ENCODE assay signal across 31 mouse cellular contexts in the genomic region with DNA sequence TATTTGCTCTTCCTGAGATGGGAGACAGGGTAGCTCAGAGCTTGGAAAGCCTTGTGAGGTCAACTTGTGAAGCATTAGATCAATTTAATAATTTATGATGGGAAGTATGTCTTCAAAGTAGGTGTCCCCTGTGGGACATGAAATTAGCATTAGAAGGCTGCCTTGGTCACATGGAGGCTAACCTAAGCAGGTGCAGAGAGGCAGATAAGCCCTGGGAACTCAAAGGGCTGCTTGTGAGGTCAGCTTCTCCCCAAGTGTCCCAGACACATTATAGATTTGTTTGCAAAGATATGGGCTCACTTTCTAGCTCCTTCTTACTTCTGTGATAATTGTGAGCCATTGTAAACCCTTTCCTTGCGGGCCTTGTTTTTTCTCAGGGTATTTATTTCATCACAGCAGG.
DNase-seq lines count a peak whose midpoint lies in the region; ATAC-seq and TF ChIP-seq lines count a peak whose summit lies in the region.
"Had no signal": no experiment of that assay in that cellular context is flagged by ENCODE, and none has a peak within 500 bp of the region (broad histone marks: within the 10 kb centered on the region; RNA-seq: fewer than 3 reads in every experiment).

No protein-coding gene starts in this region.

- H3K9me3 ChIP-seq in midbrain, embryonic 13.5 days: no peaks in the 10 kb centered on the region
- no peaks in the 10 kb centered on the region for H3K9me3 ChIP-seq in midbrain, postnatal 0 days (ENCODE audit: low read length)
- no peaks in the 10 kb centered on the region for H3K9me3 ChIP-seq in G1E (replicated peaks)
- H3K9me3 ChIP-seq: embryonic facial prominence, embryonic 10.5 days; embryonic facial prominence, embryonic 13.5 days; forebrain, embryonic 12.5 days; heart, embryonic 10.5 days; heart, embryonic 13.5 days had no signal

- no peaks in the 10 kb centered on the region for H3K27me3 ChIP-seq in midbrain, embryonic 13.5 days
- H3K27me3 ChIP-seq in midbrain, postnatal 0 days (ENCODE audit: insufficient read depth, low read length): no peaks in the 10 kb centered on the region
- no peaks in the 10 kb centered on the region for H3K27me3 ChIP-seq in G1E (ENCODE audit: insufficient read depth, low read length)
- H3K27me3 ChIP-seq: embryonic facial prominence, embryonic 13.5 days; forebrain, embryonic 12.5 days; heart, embryonic 13.5 days; Patski had no signal

- no peak overlapping the region for H3K4me2 ChIP-seq in midbrain, embryonic 13.5 days (replicated peaks)
- no peak overlapping the region for H3K4me2 ChIP-seq in midbrain, postnatal 0 days (ENCODE audit: low read depth, low read length, poor library complexity, severe bottlenecking)
- H3K4me2 ChIP-seq: embryonic facial prominence, embryonic 13.5 days; forebrain, embryonic 12.5 days; heart, embryonic 13.5 days; hindbrain, embryonic 14.5 days had no signal

- TF ChIP-seq CTCF in midbrain, postnatal 0 days (IDR thresholded peaks at IDR 0.05): no peak
- no peak for TF ChIP-seq CTCF in G1E (IDR thresholded peaks at IDR 0.05; ENCODE audit: low read depth, low read length)

- WGBS in midbrain, embryonic 13.5 days: 26% methylated on average over 1 of the region's 1 CpGs
- 33% methylated on average over 1 of the region's 1 CpGs for WGBS in midbrain, postnatal 0 days

- intact Hi-C loops in gastrocnemius, postnatal 36 days (cut with DNase I): no loop called here

- no peak overlapping the region for H3K27ac ChIP-seq in midbrain, embryonic 13.5 days
- no peak overlapping the region for H3K27ac ChIP-seq in midbrain, postnatal 0 days (ENCODE audit: low read depth, low read length)
- H3K27ac ChIP-seq: embryonic facial prominence, embryonic 10.5 days; embryonic facial prominence, embryonic 13.5 days; forebrain, embryonic 12.5 days; gastrocnemius, adult 2 months; heart, adult 2 months; heart, embryonic 10.5 days; heart, embryonic 13.5 days; hindbrain, embryonic 14.5 days; hindbrain, postnatal 0 days had no signal

- DNase-seq in midbrain, postnatal 0 days (ENCODE audit: low spot score): no peak
- no peak for DNase-seq in G1E (ENCODE audit: low spot score)
- peak; percentile 35 for DNase-seq in retina, embryonic 14.5 days (ENCODE audit: low spot score)
- DNase-seq in gastrocnemius, postnatal 36 days: no peak
- DNase-seq in gastrocnemius, postnatal 4 days (ENCODE audit: low spot score in 2 of 2): no peak
- no peak for DNase-seq in lung, postnatal 36 days
- DNase-seq: adrenal gland, postnatal 10 days; adrenal gland, postnatal 36 days; cerebellum, adult 11 months; cerebellum, adult 2 months; cerebellum, adult 9-11 months; cerebellum, postnatal 25 days; embryo, embryonic 11 days; gastrocnemius, adult 2 months; gastrocnemius, postnatal 14 days; heart, adult 2 months; heart, postnatal 14 days; heart, postnatal 4 days had no signal

- H3K4me1 ChIP-seq in midbrain, embryonic 13.5 days (replicated peaks): peaks cover 6% of the 10 kb centered on the region; the same call in 1 of the 2 replicates
- H3K4me1 ChIP-seq in midbrain, postnatal 0 days (ENCODE audit: insufficient read depth, low read length): no peaks in the 10 kb centered on the region
- H3K4me1 ChIP-seq in G1E (ENCODE audit: insufficient read depth, low read depth, low read length): no peaks in the 10 kb centered on the region
- H3K4me1 ChIP-seq: embryonic facial prominence, embryonic 10.5 days; embryonic facial prominence, embryonic 13.5 days; forebrain, embryonic 12.5 days; heart, embryonic 10.5 days; heart, embryonic 13.5 days had no signal

- peak; percentile 56; the same call in 1 of the 2 replicates for ATAC-seq in midbrain, embryonic 13.5 days
- ATAC-seq in midbrain, postnatal 0 days (ENCODE audit: low FRiP score): no peak
- peak; percentile 15; the same call in 1 of the 2 replicates for ATAC-seq in G1E (ENCODE audit: extremely low read depth, insufficient number of reproducible peaks, low FRiP score, poor library complexity, severe bottlenecking)
- 0 out of 2 replicates have a peak, but pooled peaks have one; percentile 47 for ATAC-seq in common myeloid progenitor, adult 5-6 weeks (replicated peaks; ENCODE audit: low read depth, poor library complexity, severe bottlenecking)
- ATAC-seq: forebrain, embryonic 16.5 days; hindbrain, postnatal 0 days; inflammation-experienced regulatory T-cells, adult 6 months; Patski had no signal

- no peak overlapping the region for H3K9ac ChIP-seq in midbrain, embryonic 13.5 days (replicated peaks)
- no peak overlapping the region for H3K9ac ChIP-seq in midbrain, postnatal 0 days (replicated peaks; ENCODE audit: low read length, poor library complexity, severe bottlenecking)
- H3K9ac ChIP-seq: embryonic facial prominence, embryonic 13.5 days; forebrain, embryonic 12.5 days; heart, embryonic 13.5 days; hindbrain, embryonic 14.5 days had no signal

- no peak overlapping the region for H3K4me3 ChIP-seq in midbrain, embryonic 13.5 days (replicated peaks)
- no peak overlapping the region for H3K4me3 ChIP-seq in midbrain, postnatal 0 days (ENCODE audit: low read depth, low read length)
- H3K4me3 ChIP-seq in G1E (ENCODE audit: low read depth, low read length): no peak overlapping the region
- H3K4me3 ChIP-seq: embryonic facial prominence, embryonic 10.5 days; embryonic facial prominence, embryonic 13.5 days; erythroblast, embryonic 14.5 days; forebrain, embryonic 12.5 days; gastrocnemius, adult 2 months; heart, adult 2 months; heart, embryonic 10.5 days; heart, embryonic 13.5 days had no signal

- no peaks in the 10 kb centered on the region for H3K36me3 ChIP-seq in midbrain, embryonic 13.5 days
- no peaks in the 10 kb centered on the region for H3K36me3 ChIP-seq in midbrain, postnatal 0 days (ENCODE audit: insufficient read depth, low read length)
- H3K36me3 ChIP-seq in G1E (replicated peaks): no peaks in the 10 kb centered on the region
- H3K36me3 ChIP-seq: embryonic facial prominence, embryonic 10.5 days; embryonic facial prominence, embryonic 13.5 days; forebrain, embryonic 12.5 days; heart, embryonic 10.5 days; heart, embryonic 13.5 days had no signal
